Mouse (Mus musculus): ENCODE results near the gene Ttll8.
A peak's percentile ranks its signal among the peaks of the same experiment; 100 is the strongest.

The Ttll8 gene

GRCm38 (mm10) chr15:88921992-88922310, 32.3 kb downstream of the Ttll8 start:
- DNase-seq (ENCODE audit: low read depth, low spot score), result no peak

- DNase-seq (ENCODE audit: low read depth, low spot score), result peak; percentile 70
Observed at GRCm38 (mm10) chr15:88921131-88921991, 32.9 kb downstream of the Ttll8 start.

- DNase-seq (ENCODE audit: low read depth, low spot score), result no peak
Observed at GRCm38 (mm10) chr15:88920065-88920464, 34.2 kb downstream of the Ttll8 start.

- DNase-seq (ENCODE audit: low read depth, low spot score), result no peak
Observed at GRCm38 (mm10) chr15:88919328-88919727, 34.9 kb downstream of the Ttll8 start.

GRCm38 (mm10) chr15:88917126-88917525, 37.1 kb downstream of the Ttll8 start:
- no peak for DNase-seq (ENCODE audit: low read depth, low spot score)

GRCm38 (mm10) chr15:88916366-88916765, 37.9 kb downstream of the Ttll8 start:
- no peak for DNase-seq (ENCODE audit: low read depth, low spot score)

- no peak for DNase-seq (ENCODE audit: low read depth, low spot score)
Observed at GRCm38 (mm10) chr15:88915046-88915445, 39.2 kb downstream of the Ttll8 start.

GRCm38 (mm10) chr15:88906347-88906746, 47.9 kb downstream of the Ttll8 start:
- DNase-seq (ENCODE audit: low read depth, low spot score), result no peak

- no peak for DNase-seq (ENCODE audit: low read depth, low spot score)
Observed at GRCm38 (mm10) chr15:88904056-88904811, 50.0 kb downstream of the Ttll8 start.

- DNase-seq (ENCODE audit: low read depth, low spot score), result no peak
Observed at GRCm38 (mm10) chr15:88903086-88903485, 51.1 kb downstream of the Ttll8 start.

GRCm38 (mm10) chr15:88902200-88902875, 51.9 kb downstream of the Ttll8 start:
- DNase-seq (ENCODE audit: low read depth, low spot score), result no peak

- DNase-seq (ENCODE audit: low read depth, low spot score), result no peak
Observed at GRCm38 (mm10) chr15:88896341-88896980, 57.8 kb downstream of the Ttll8 start.

- no peak for DNase-seq (ENCODE audit: low read depth, low spot score)
Observed at GRCm38 (mm10) chr15:88895891-88896290, 58.3 kb downstream of the Ttll8 start.

GRCm38 (mm10) chr15:88895119-88895518, 59.1 kb downstream of the Ttll8 start:
- DNase-seq (ENCODE audit: low read depth, low spot score), result no peak

- no peak for DNase-seq (ENCODE audit: low read depth, low spot score)
Observed at GRCm38 (mm10) chr15:88892876-88893275, 61.3 kb downstream of the Ttll8 start.

GRCm38 (mm10) chr15:88892252-88892651, 62.0 kb downstream of the Ttll8 start:
- DNase-seq (ENCODE audit: low read depth, low spot score), result no peak

GRCm38 (mm10) chr15:88891676-88892040, 62.6 kb downstream of the Ttll8 start:
- DNase-seq (ENCODE audit: low read depth, low spot score), result no peak

GRCm38 (mm10) chr15:88890751-88891675, 63.2 kb downstream of the Ttll8 start:
- peak; percentile 67 for DNase-seq (ENCODE audit: low read depth, low spot score)

GRCm38 (mm10) chr15:88889994-88890393, 64.2 kb downstream of the Ttll8 start:
- DNase-seq (ENCODE audit: low read depth, low spot score), result no peak

GRCm38 (mm10) chr15:88889032-88889431, 65.2 kb downstream of the Ttll8 start:
- DNase-seq (ENCODE audit: low read depth, low spot score), result no peak

- no peak for DNase-seq (ENCODE audit: low read depth, low spot score)
Observed at GRCm38 (mm10) chr15:88885376-88885775, 68.8 kb downstream of the Ttll8 start.

Measured in embryo, embryonic 11.5 days (tissue).